Mouse (Mus musculus): ENCODE data around the gene Hhat.

GRCm38 (mm10) chr1:192762946-192763933 is 7.8 kb downstream of the Hhat start:
- TF ChIP-seq CTCF (IDR thresholded peaks at IDR 0.05; ENCODE audit: low read depth, low read length) (no peak), GATA2 (IDR thresholded peaks at IDR 0.05; ENCODE audit: borderline replicate concordance, low read depth, low read length) (no peak), POLR2AphosphoS5 (IDR thresholded peaks at IDR 0.05; ENCODE audit: insufficient replicate concordance, low read depth, low read length) (no peak)

Data from G1E (cell line).